Mouse (Mus musculus) limb, embryonic 15.5 days (tissue): ENCODE results near the gene Amz1. TPM values are rescaled to one million over a fixed set of nuclear protein-coding genes. Genes with fewer than 3 reads are reported as not detected.
A peak's percentile ranks its signal among the peaks of the same experiment; 100 is the strongest.

ENCODE experiments used
- ATAC-seq: fragments of 200-750 bp; cut with Nextera tagmentation; 2 replicates; pipeline ENCODE4 v1.8.0; 2017; ENCODE audit warnings: low read depth, moderate TSS enrichment; ENCODE audit not compliant: insufficient number of reproducible peaks, low FRiP score, low TSS enrichment
- H3K27ac ChIP-seq: fragments of 300-500 bp; sonication (generic); 2 replicates; pipeline ENCODE4 v1.5.1; 2015; ENCODE audit warnings: moderate library complexity, mild to moderate bottlenecking, inconsistent platforms
- H3K27me3 ChIP-seq: fragments of 300-500 bp; sonication (generic); 2 replicates; pipeline ENCODE4 v1.6.1; 2015; ENCODE audit warnings: inconsistent platforms
- H3K36me3 ChIP-seq: fragments of 300-500 bp; sonication (generic); 2 replicates; pipeline ENCODE4 v1.6.1; 2015; ENCODE audit warnings: inconsistent platforms
- H3K4me1 ChIP-seq: fragments of 300-500 bp; sonication (generic); 2 replicates; pipeline ENCODE4 v1.6.1; 2015; ENCODE audit warnings: inconsistent platforms
- H3K4me2 ChIP-seq: fragments of 300-500 bp; sonication (generic); 2 replicates; pipeline ENCODE4 v1.6.1; 2015; ENCODE audit warnings: mild to moderate bottlenecking, inconsistent platforms
- H3K4me3 ChIP-seq: fragments of 300-500 bp; sonication (generic); 2 replicates; pipeline ENCODE4 v1.5.1; 2015; ENCODE audit warnings: mild to moderate bottlenecking, inconsistent platforms
- H3K9ac ChIP-seq: fragments of 300-500 bp; sonication (generic); 2 replicates; pipeline ENCODE4 v1.6.1; 2015; ENCODE audit warnings: inconsistent platforms
- H3K9me3 ChIP-seq: fragments of 300-500 bp; sonication (generic); 2 replicates; pipeline ENCODE4 v1.6.1; 2016; ENCODE audit warnings: inconsistent platforms
- WGBS: fragments of 180-500 bp; shearing (Covaris S2); methylation state at CpG from one replicate; pipeline ENCODE4 v1.1.7; 2015; 5-methylcytosine and 5-hydroxymethylcytosine counted together
- polyA plus RNA-seq: library from polyadenylated mRNA; unstranded; fragments of >200 nt; fragmentation: Nextera tagmentation; extraction: Ambion mirVana; gene quantifications from 2 replicates; pipeline ENCODE4 v1.2.1, GENCODE M21; 2015

Gene Amz1
- polyA plus RNA-seq, 1 experiment from 2014 or later = 1.5 TPM

- 21% methylated on average over 3 of the region's 3 CpGs for WGBS
Measured at GRCm38 (mm10) chr5:140794753-140795152, 70.8 kb downstream of the Amz1 start.

GRCm38 (mm10) chr5:140795176-140795575, 71.2 kb downstream of the Amz1 start:
- Histone ChIP-seq H3K27ac (peak overlapping the region; percentile 85), H3K4me1 (peaks cover 61% of the 10 kb centered on the region), H3K4me3 (no peak overlapping the region), H3K36me3 (no peaks in the 10 kb centered on the region), H3K27me3 (no peaks in the 10 kb centered on the region), H3K4me2 (no peak overlapping the region), H3K9ac (no peak overlapping the region), H3K9me3 (no peaks in the 10 kb centered on the region)
- ATAC-seq = no peak
- WGBS = 69% methylated on average over 2 of the region's 2 CpGs

More at GRCm38 (mm10) chr5:140794753-140795152, 70.8 kb downstream of the Amz1 start:
- Histone ChIP-seq H3K4me3 (no peak overlapping the region), H3K4me2 (no peak overlapping the region), H3K9ac (no peak overlapping the region), H3K4me1 (peaks cover 64% of the 10 kb centered on the region), H3K27me3 (no peaks in the 10 kb centered on the region), H3K36me3 (no peaks in the 10 kb centered on the region), H3K9me3 (no peaks in the 10 kb centered on the region), H3K27ac (peak overlapping the region; percentile 85)
- ATAC-seq = peak; percentile 59

- no peak overlapping the region for H3K4me2 ChIP-seq
- ATAC-seq = no peak
- WGBS = 84% methylated on average over 3 of the region's 3 CpGs
Measured at GRCm38 (mm10) chr5:140796051-140796450, 72.1 kb downstream of the Amz1 start.

GRCm38 (mm10) chr5:140798158-140798557, 74.2 kb downstream of the Amz1 start:
- 0 out of 2 replicates have a peak overlapping the region, but pooled peaks have one; percentile 17 for H3K4me2 ChIP-seq
- H3K4me1 ChIP-seq = peaks cover 40% of the 10 kb centered on the region
- no peak for ATAC-seq
- WGBS = 57% methylated on average over 7 of the region's 7 CpGs
- no peaks in the 10 kb centered on the region for H3K9me3 ChIP-seq
- H3K27ac ChIP-seq = peak overlapping the region; percentile 83
- H3K9ac ChIP-seq = no peak overlapping the region
- no peaks in the 10 kb centered on the region for H3K27me3 ChIP-seq
- no peaks in the 10 kb centered on the region for H3K36me3 ChIP-seq
- no peak overlapping the region for H3K4me3 ChIP-seq

More at GRCm38 (mm10) chr5:140796051-140796450, 72.1 kb downstream of the Amz1 start:
- no peaks in the 10 kb centered on the region for H3K36me3 ChIP-seq
- H3K27me3 ChIP-seq = no peaks in the 10 kb centered on the region
- H3K27ac ChIP-seq = no peak overlapping the region
- no peak overlapping the region for H3K9ac ChIP-seq
- H3K9me3 ChIP-seq = no peaks in the 10 kb centered on the region
- no peak overlapping the region for H3K4me3 ChIP-seq
- H3K4me1 ChIP-seq = peaks cover 55% of the 10 kb centered on the region

- Histone ChIP-seq H3K27me3 (no peaks in the 10 kb centered on the region), H3K9me3 (no peaks in the 10 kb centered on the region), H3K4me2 (no peak overlapping the region), H3K4me3 (no peak overlapping the region), H3K9ac (no peak overlapping the region), H3K27ac (peak overlapping the region; percentile 83), H3K36me3 (no peaks in the 10 kb centered on the region), H3K4me1 (peaks cover 38% of the 10 kb centered on the region)
- ATAC-seq = no peak
- 51% methylated on average over 5 of the region's 5 CpGs for WGBS
Measured at GRCm38 (mm10) chr5:140798775-140799174, 74.8 kb downstream of the Amz1 start.

- ATAC-seq = no peak
- Histone ChIP-seq H3K4me1 (peaks cover 35% of the 10 kb centered on the region), H3K27ac (peak overlapping the region; percentile 83), H3K36me3 (no peaks in the 10 kb centered on the region), H3K9ac (no peak overlapping the region), H3K4me3 (no peak overlapping the region), H3K9me3 (no peaks in the 10 kb centered on the region), H3K4me2 (no peak overlapping the region), H3K27me3 (no peaks in the 10 kb centered on the region)
- 61% methylated on average over 2 of the region's 2 CpGs for WGBS
Measured at GRCm38 (mm10) chr5:140799190-140799589, 75.3 kb downstream of the Amz1 start.

- 0 out of 2 replicates have a peak, but pooled peaks have one; percentile 41 for ATAC-seq
- WGBS = 71% methylated on average over 6 of the region's 6 CpGs
Measured at GRCm38 (mm10) chr5:140800288-140800923, 76.5 kb downstream of the Amz1 start.

GRCm38 (mm10) chr5:140801782-140802181, 77.9 kb downstream of the Amz1 start:
- Histone ChIP-seq H3K27ac (no peak overlapping the region), H3K27me3 (no peaks in the 10 kb centered on the region), H3K4me2 (no peak overlapping the region), H3K4me1 (peaks cover 22% of the 10 kb centered on the region), H3K4me3 (no peak overlapping the region), H3K36me3 (no peaks in the 10 kb centered on the region), H3K9me3 (no peaks in the 10 kb centered on the region), H3K9ac (no peak overlapping the region)
- 79% methylated on average over 5 of the region's 5 CpGs for WGBS
- no peak for ATAC-seq

More at GRCm38 (mm10) chr5:140800288-140800923, 76.5 kb downstream of the Amz1 start:
- Histone ChIP-seq H3K4me2 (no peak overlapping the region), H3K36me3 (no peaks in the 10 kb centered on the region), H3K9ac (no peak overlapping the region), H3K27ac (peak overlapping the region; percentile 17; the same call in 1 of the 2 replicates), H3K4me3 (no peak overlapping the region), H3K27me3 (no peaks in the 10 kb centered on the region), H3K4me1 (peaks cover 23% of the 10 kb centered on the region), H3K9me3 (no peaks in the 10 kb centered on the region)

- no peak overlapping the region for H3K4me2 ChIP-seq
- no peak for ATAC-seq
- H3K4me1 ChIP-seq = peaks cover 10% of the 10 kb centered on the region; the same call in 1 of the 2 replicates
- no peaks in the 10 kb centered on the region for H3K36me3 ChIP-seq
- 0 out of 2 replicates have a peak overlapping the region, but pooled peaks have one; percentile 33 for H3K27ac ChIP-seq
- H3K9ac ChIP-seq = no peak overlapping the region
- 82% methylated on average over 2 of the region's 2 CpGs for WGBS
- no peaks in the 10 kb centered on the region for H3K9me3 ChIP-seq
- no peak overlapping the region for H3K4me3 ChIP-seq
- no peaks in the 10 kb centered on the region for H3K27me3 ChIP-seq
Measured at GRCm38 (mm10) chr5:140806252-140806651, 82.3 kb downstream of the Amz1 start.

GRCm38 (mm10) chr5:140806939-140807338, 83.0 kb downstream of the Amz1 start:
- H3K9ac ChIP-seq = no peak overlapping the region
- no peak overlapping the region for H3K4me3 ChIP-seq
- peaks cover 16% of the 10 kb centered on the region; the same call in 1 of the 2 replicates for H3K4me1 ChIP-seq
- ATAC-seq = no peak
- no peak overlapping the region for H3K27ac ChIP-seq
- H3K4me2 ChIP-seq = no peak overlapping the region
- H3K9me3 ChIP-seq = no peaks in the 10 kb centered on the region
- 59% methylated on average over 2 of the region's 2 CpGs for WGBS
- no peaks in the 10 kb centered on the region for H3K36me3 ChIP-seq
- no peaks in the 10 kb centered on the region for H3K27me3 ChIP-seq
